Comparison of ENCODE assay signal across 22 mouse cellular contexts in the genomic region with DNA sequence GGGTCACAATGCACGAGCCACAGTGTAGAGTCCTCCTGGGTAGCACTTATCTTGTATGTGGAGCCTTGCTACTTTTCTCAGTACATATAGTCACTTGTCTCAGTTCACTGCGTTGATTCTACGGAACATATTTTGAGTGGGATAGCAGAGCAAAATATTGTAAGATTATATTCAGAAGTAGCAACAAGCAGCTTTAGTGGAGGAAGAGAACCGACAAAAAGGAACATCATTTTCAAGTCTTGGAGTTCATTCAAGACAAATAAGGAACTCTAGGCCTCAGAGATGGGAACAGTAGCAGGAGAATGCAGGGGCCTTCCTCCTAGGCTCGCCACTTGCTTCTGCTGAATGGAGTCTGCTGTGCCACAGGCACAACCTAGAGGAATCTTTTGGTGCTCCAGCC. TPM values are rescaled to one million over a fixed set of nuclear protein-coding genes. Genes with fewer than 3 reads are reported as not detected.
A peak's percentile ranks its signal among the peaks of the same experiment; 100 is the strongest.
DNase-seq lines count a peak whose midpoint lies in the region.
"Had no signal": no experiment of that assay in that cellular context is flagged by ENCODE, and none has a peak within 500 bp of the region (broad histone marks: within the 10 kb centered on the region; RNA-seq: fewer than 3 reads in every experiment).

No protein-coding gene starts in this region.

- DNase-seq in frontal cortex, adult 2 months (ENCODE audit: extremely low spot score in 1 of 2, low spot score in 1 of 2) = peak; percentile 33 to 57
- no peak for DNase-seq in frontal cortex, postnatal 10 days (ENCODE audit: low spot score in 2 of 2)
- peak; percentile 21 to 82 for DNase-seq in left cerebral cortex, postnatal 25 days (ENCODE audit: low spot score in 2 of 2)
- DNase-seq in left cerebral cortex, adult 8-10 months (ENCODE audit: low spot score in 2 of 2) = no peak
- peak; percentile 69 for DNase-seq in brain, adult 2 months (ENCODE audit: low read depth, low spot score)
- no peak for DNase-seq in embryo, embryonic 11 days
- DNase-seq: adrenal gland, postnatal 10 days; adrenal gland, postnatal 36 days; B cell, adult 2 months; cerebellum, adult 11 months; cerebellum, adult 2 months; cerebellum, adult 9-11 months; cerebellum, postnatal 25 days; gastrocnemius, postnatal 10 days; gastrocnemius, postnatal 36 days; heart, adult 2 months; heart, postnatal 14 days; heart, postnatal 4 days had no signal

- intact Hi-C loops in left cerebral cortex, postnatal 25 days (cut with DNase I) = no loop called here

RNA-seq across cellular contexts. Expression of gene Hsf2bp, which starts 10.4 kb away (rescaled TPM):
- polyA plus RNA-seq in frontal cortex, adult 2 months (2012; rRNA removed) = 0.30 and 0.67 TPM in 2 replicates
- 1 to 10 TPM in 1 of 2 experiments, under 1 TPM in 1; 0.62 to 1.1 TPM for total RNA-seq in left cerebral cortex, postnatal 25 days (2021)
- total RNA-seq in left cerebral cortex, adult 8-10 months (2022) = 1 to 10 TPM in 3 of 4 experiments, under 1 TPM in 1; 0.94 to 1.9 (median 1.1) TPM
- total RNA-seq: common myeloid progenitor, adult 5-6 weeks; G1E; granulocyte monocyte progenitor cell, adult 5-6 weeks had no signal
- polyA plus RNA-seq: erythroblast, embryonic 14.5 days; G1E had no signal

RNA-seq across cellular contexts. Expression of gene Rrp1b, which starts 10.6 kb away (rescaled TPM):
- polyA plus RNA-seq in frontal cortex, adult 2 months (2012; rRNA removed) = 19.3 and 23.5 TPM in 2 replicates
- 10 to 100 TPM; 15.8 to 19.8 TPM for total RNA-seq in left cerebral cortex, postnatal 25 days (2021)
- total RNA-seq in left cerebral cortex, adult 8-10 months (2022) = 10 to 100 TPM; 14.5 to 26.4 (median 18.6) TPM

Comparison
In these comparisons a context has a peak if more than half of its experiments do, and no peak if none do; other contexts are left out.
1. DNase-seq: peak in frontal cortex, adult 2 months (2 of 2), left cerebral cortex, postnatal 25 days (2 of 2) and brain, adult 2 months (single experiment); none in frontal cortex, postnatal 10 days (0 of 2), left cerebral cortex, adult 8-10 months (0 of 2) and embryo, embryonic 11 days (single experiment).